Mouse (Mus musculus): Measurements from ENCODE around the gene Atp6v1g1.
A peak's percentile ranks its signal among the peaks of the same experiment; 100 is the strongest.

The Atp6v1g1 gene

GRCm38 (mm10) chr4:63544494-63545230, at the start of gene Atp6v1g1:
TSS of gene Atp6v1g1 (plus strand) at chr4:63544772.
- DNase-seq (ENCODE audit: low spot score in 2 of 2): peak; percentile 93 to 94

GRCm38 (mm10) chr4:63494967-63495914, 49.3 kb upstream of the Atp6v1g1 start:
- DNase-seq (ENCODE audit: low spot score in 2 of 2): peak in 1 of 2 experiments; percentile 17

- DNase-seq (ENCODE audit: low spot score in 2 of 2): peak; percentile 42 to 50
These were observed 48.7 kb upstream of the Atp6v1g1 start, which contains the start of gene Whrn for GRCm38 (mm10) chr4:63495915-63496278. TSS of gene Whrn (minus strand) at chr4:63495991.

- no peak for DNase-seq (ENCODE audit: low spot score in 2 of 2)
These were observed 48.3 kb upstream of the Atp6v1g1 start for GRCm38 (mm10) chr4:63496312-63496711.

GRCm38 (mm10) chr4:63498346-63498745, 46.2 kb upstream of the Atp6v1g1 start:
- DNase-seq (ENCODE audit: low spot score in 2 of 2): no peak

GRCm38 (mm10) chr4:63501050-63501449, 43.5 kb upstream of the Atp6v1g1 start:
- DNase-seq (ENCODE audit: low spot score in 2 of 2): no peak

- no peak for DNase-seq (ENCODE audit: low spot score in 2 of 2)
These were observed 40.6 kb upstream of the Atp6v1g1 start for GRCm38 (mm10) chr4:63503949-63504348.

- DNase-seq (ENCODE audit: low spot score in 2 of 2): no peak
These were observed 37.1 kb upstream of the Atp6v1g1 start for GRCm38 (mm10) chr4:63507478-63507877.

GRCm38 (mm10) chr4:63508232-63508631, 36.3 kb upstream of the Atp6v1g1 start:
- peak in 1 of 2 experiments; percentile 50 for DNase-seq (ENCODE audit: low spot score in 2 of 2)

GRCm38 (mm10) chr4:63512921-63513320, 31.7 kb upstream of the Atp6v1g1 start:
- DNase-seq (ENCODE audit: low spot score in 2 of 2): no peak

GRCm38 (mm10) chr4:63514454-63514984, 30.1 kb upstream of the Atp6v1g1 start:
- DNase-seq (ENCODE audit: low spot score in 2 of 2): no peak

- no peak for DNase-seq (ENCODE audit: low spot score in 2 of 2)
These were observed 29.6 kb upstream of the Atp6v1g1 start for GRCm38 (mm10) chr4:63515021-63515420.

GRCm38 (mm10) chr4:63521813-63522419, 22.7 kb upstream of the Atp6v1g1 start:
- DNase-seq (ENCODE audit: low spot score in 2 of 2): no peak

GRCm38 (mm10) chr4:63525514-63525913, 19.1 kb upstream of the Atp6v1g1 start:
- no peak for DNase-seq (ENCODE audit: low spot score in 2 of 2)

- DNase-seq (ENCODE audit: low spot score in 2 of 2): peak in 1 of 2 experiments; percentile 28
These were observed 15.6 kb upstream of the Atp6v1g1 start for GRCm38 (mm10) chr4:63528946-63529345.

GRCm38 (mm10) chr4:63530409-63530808, 14.2 kb upstream of the Atp6v1g1 start:
- no peak for DNase-seq (ENCODE audit: low spot score in 2 of 2)

GRCm38 (mm10) chr4:63537602-63538001, 7.0 kb upstream of the Atp6v1g1 start:
- no peak for DNase-seq (ENCODE audit: low spot score in 2 of 2)

- no peak for DNase-seq (ENCODE audit: low spot score in 2 of 2)
These were observed 2.4 kb upstream of the Atp6v1g1 start for GRCm38 (mm10) chr4:63542209-63542608.

- DNase-seq (ENCODE audit: low spot score in 2 of 2): peak in 1 of 2 experiments; percentile 20
These were observed 652 bp upstream of the Atp6v1g1 start for GRCm38 (mm10) chr4:63543746-63544493.

- no peak for DNase-seq (ENCODE audit: low spot score in 2 of 2)
These were observed 823 bp downstream of the Atp6v1g1 start for GRCm38 (mm10) chr4:63545231-63545958.
